Mouse (Mus musculus) right cerebral cortex, adult 2 months (tissue): ENCODE measurements around the gene Pigh.

Experiments
- DNase-seq, 2 experiments: peaks; one replicate each; pipeline ENCODE4 v3.0.0; 2021 to 2022; ENCODE audit warnings: low spot score in 2 of 2

Gene Pigh

GRCm38 (mm10) chr12:79067526-79067925, 21.9 kb downstream of the Pigh start:
- no peak for DNase-seq

GRCm38 (mm10) chr12:79066431-79066830, 23.0 kb downstream of the Pigh start:
- DNase-seq = no peak

- DNase-seq = no peak
Observed at GRCm38 (mm10) chr12:79064451-79064850, 25.0 kb downstream of the Pigh start.

GRCm38 (mm10) chr12:79060766-79061652, 28.4 kb downstream of the Pigh start:
- no peak for DNase-seq

GRCm38 (mm10) chr12:79060134-79060533, 29.3 kb downstream of the Pigh start:
- no peak for DNase-seq

- no peak for DNase-seq
Observed at GRCm38 (mm10) chr12:79059573-79059972, 29.9 kb downstream of the Pigh start.

- DNase-seq = no peak
Observed at GRCm38 (mm10) chr12:79055276-79055675, 34.2 kb downstream of the Pigh start.

- DNase-seq = no peak
Observed at GRCm38 (mm10) chr12:79052073-79052472, 37.4 kb downstream of the Pigh start.

GRCm38 (mm10) chr12:79050545-79051212, 38.8 kb downstream of the Pigh start:
- DNase-seq = no peak

- no peak for DNase-seq
Observed at GRCm38 (mm10) chr12:79049807-79050206, 39.6 kb downstream of the Pigh start.

- no peak for DNase-seq
Observed at GRCm38 (mm10) chr12:79048898-79049297, 40.6 kb downstream of the Pigh start.

GRCm38 (mm10) chr12:79047203-79047602, 42.2 kb downstream of the Pigh start:
- no peak for DNase-seq

- DNase-seq = no peak
Observed at GRCm38 (mm10) chr12:79046171-79046570, 43.3 kb downstream of the Pigh start.

- DNase-seq = no peak
Observed at GRCm38 (mm10) chr12:79044668-79045067, 44.8 kb downstream of the Pigh start.

GRCm38 (mm10) chr12:79041436-79041835, 48.0 kb downstream of the Pigh start:
- no peak for DNase-seq

GRCm38 (mm10) chr12:79040201-79040827, 49.1 kb downstream of the Pigh start:
- no peak for DNase-seq

- DNase-seq = no peak
Observed at GRCm38 (mm10) chr12:79039708-79040107, 49.7 kb downstream of the Pigh start.

GRCm38 (mm10) chr12:79035349-79035748, 54.1 kb downstream of the Pigh start:
- DNase-seq = no peak

GRCm38 (mm10) chr12:79034331-79034730, 55.1 kb downstream of the Pigh start:
- DNase-seq = no peak
